Mouse (Mus musculus): Measurements from ENCODE around the gene Apol6. TPM values are rescaled to one million over a fixed set of nuclear protein-coding genes. Genes with fewer than 3 reads are reported as not detected.

The Apol6 gene
- polyA plus RNA-seq, 1 experiment from 2014 or later, result not detected

GRCm38 (mm10) chr15:77014985-77015384, 29.5 kb upstream of the Apol6 start:
- H3K4me2 ChIP-seq (replicated peaks; ENCODE audit: low read depth, low read length), result no peak overlapping the region
- no peak overlapping the region for H3K9ac ChIP-seq (ENCODE audit: low read depth, low read length)
- peak overlapping the region; percentile 47; the same call in 1 of the 2 replicates for H3K27ac ChIP-seq (ENCODE audit: low read depth, low read length)
- no peaks in the 10 kb centered on the region for H3K9me3 ChIP-seq (ENCODE audit: control insufficient read depth, low read length)
- 37% methylated on average over 4 of the region's 4 CpGs for WGBS
- peaks cover 13% of the 10 kb centered on the region for H3K4me1 ChIP-seq (ENCODE audit: control insufficient read depth, insufficient read depth, low read length)
- H3K36me3 ChIP-seq (ENCODE audit: control insufficient read depth, insufficient read depth, low read length), result no peaks in the 10 kb centered on the region
- H3K4me3 ChIP-seq (ENCODE audit: low read length), result no peak overlapping the region
- ATAC-seq (ENCODE audit: low FRiP score, low TSS enrichment), result no peak
- H3K27me3 ChIP-seq (ENCODE audit: control insufficient read depth, insufficient read depth, low read length), result no peaks in the 10 kb centered on the region

- Histone ChIP-seq H3K27ac (ENCODE audit: low read depth, low read length) (no peak overlapping the region), H3K4me1 (ENCODE audit: control insufficient read depth, insufficient read depth, low read length) (peaks cover 13% of the 10 kb centered on the region), H3K4me2 (replicated peaks; ENCODE audit: low read depth, low read length) (no peak overlapping the region), H3K9me3 (ENCODE audit: control insufficient read depth, low read length) (no peaks in the 10 kb centered on the region), H3K4me3 (ENCODE audit: low read length) (no peak overlapping the region), H3K9ac (ENCODE audit: low read depth, low read length) (no peak overlapping the region), H3K27me3 (ENCODE audit: control insufficient read depth, insufficient read depth, low read length) (no peaks in the 10 kb centered on the region), H3K36me3 (ENCODE audit: control insufficient read depth, insufficient read depth, low read length) (no peaks in the 10 kb centered on the region)
- WGBS, result 96% methylated on average over 6 of the region's 6 CpGs
- no peak for ATAC-seq (ENCODE audit: low FRiP score, low TSS enrichment)
Observed at GRCm38 (mm10) chr15:77016509-77016908, 28.0 kb upstream of the Apol6 start.

GRCm38 (mm10) chr15:77017897-77018296, 26.6 kb upstream of the Apol6 start:
- Histone ChIP-seq H3K27ac (ENCODE audit: low read depth, low read length) (no peak overlapping the region), H3K4me1 (ENCODE audit: control insufficient read depth, insufficient read depth, low read length) (peaks cover 13% of the 10 kb centered on the region), H3K4me3 (ENCODE audit: low read length) (no peak overlapping the region), H3K9me3 (ENCODE audit: control insufficient read depth, low read length) (no peaks in the 10 kb centered on the region), H3K27me3 (ENCODE audit: control insufficient read depth, insufficient read depth, low read length) (no peaks in the 10 kb centered on the region), H3K4me2 (replicated peaks; ENCODE audit: low read depth, low read length) (no peak overlapping the region), H3K9ac (ENCODE audit: low read depth, low read length) (no peak overlapping the region), H3K36me3 (ENCODE audit: control insufficient read depth, insufficient read depth, low read length) (no peaks in the 10 kb centered on the region)
- ATAC-seq (ENCODE audit: low FRiP score, low TSS enrichment), result no peak

GRCm38 (mm10) chr15:77018740-77019340, 25.7 kb upstream of the Apol6 start:
- no peaks in the 10 kb centered on the region for H3K36me3 ChIP-seq (ENCODE audit: control insufficient read depth, insufficient read depth, low read length)
- no peak for ATAC-seq (ENCODE audit: low FRiP score, low TSS enrichment)
- no peak overlapping the region for H3K4me2 ChIP-seq (replicated peaks; ENCODE audit: low read depth, low read length)
- 65% methylated on average over 6 of the region's 6 CpGs for WGBS
- H3K9ac ChIP-seq (ENCODE audit: low read depth, low read length), result no peak overlapping the region
- H3K4me1 ChIP-seq (ENCODE audit: control insufficient read depth, insufficient read depth, low read length), result peaks cover 9% of the 10 kb centered on the region
- H3K4me3 ChIP-seq (ENCODE audit: low read length), result no peak overlapping the region
- H3K27me3 ChIP-seq (ENCODE audit: control insufficient read depth, insufficient read depth, low read length), result no peaks in the 10 kb centered on the region
- no peak overlapping the region for H3K27ac ChIP-seq (ENCODE audit: low read depth, low read length)
- no peaks in the 10 kb centered on the region for H3K9me3 ChIP-seq (ENCODE audit: control insufficient read depth, low read length)

GRCm38 (mm10) chr15:77019533-77019932, 25.0 kb upstream of the Apol6 start:
- no peaks in the 10 kb centered on the region for H3K36me3 ChIP-seq (ENCODE audit: control insufficient read depth, insufficient read depth, low read length)
- no peak for ATAC-seq (ENCODE audit: low FRiP score, low TSS enrichment)
- no peak overlapping the region for H3K9ac ChIP-seq (ENCODE audit: low read depth, low read length)
- peaks cover 4% of the 10 kb centered on the region; the same call in 1 of the 2 replicates for H3K4me1 ChIP-seq (ENCODE audit: control insufficient read depth, insufficient read depth, low read length)
- no peak overlapping the region for H3K4me3 ChIP-seq (ENCODE audit: low read length)
- no peaks in the 10 kb centered on the region for H3K9me3 ChIP-seq (ENCODE audit: control insufficient read depth, low read length)
- H3K27ac ChIP-seq (ENCODE audit: low read depth, low read length), result no peak overlapping the region
- H3K27me3 ChIP-seq (ENCODE audit: control insufficient read depth, insufficient read depth, low read length), result no peaks in the 10 kb centered on the region
- WGBS, result 86% methylated on average over 7 of the region's 7 CpGs
- no peak overlapping the region for H3K4me2 ChIP-seq (replicated peaks; ENCODE audit: low read depth, low read length)

- WGBS, result 86% methylated on average over 4 of the region's 4 CpGs
- Histone ChIP-seq H3K27me3 (ENCODE audit: control insufficient read depth, insufficient read depth, low read length) (no peaks in the 10 kb centered on the region), H3K9ac (ENCODE audit: low read depth, low read length) (no peak overlapping the region), H3K4me1 (ENCODE audit: control insufficient read depth, insufficient read depth, low read length) (no peaks in the 10 kb centered on the region), H3K4me2 (replicated peaks; ENCODE audit: low read depth, low read length) (no peak overlapping the region), H3K9me3 (ENCODE audit: control insufficient read depth, low read length) (no peaks in the 10 kb centered on the region), H3K36me3 (ENCODE audit: control insufficient read depth, insufficient read depth, low read length) (no peaks in the 10 kb centered on the region), H3K27ac (ENCODE audit: low read depth, low read length) (no peak overlapping the region), H3K4me3 (ENCODE audit: low read length) (no peak overlapping the region)
- ATAC-seq (ENCODE audit: low FRiP score, low TSS enrichment), result no peak
Observed at GRCm38 (mm10) chr15:77020136-77020535, 24.4 kb upstream of the Apol6 start.

GRCm38 (mm10) chr15:77021056-77021455, 23.5 kb upstream of the Apol6 start:
- Histone ChIP-seq H3K9ac (ENCODE audit: low read depth, low read length) (no peak overlapping the region), H3K4me3 (ENCODE audit: low read length) (no peak overlapping the region), H3K9me3 (ENCODE audit: control insufficient read depth, low read length) (no peaks in the 10 kb centered on the region), H3K27me3 (ENCODE audit: control insufficient read depth, insufficient read depth, low read length) (no peaks in the 10 kb centered on the region), H3K36me3 (ENCODE audit: control insufficient read depth, insufficient read depth, low read length) (no peaks in the 10 kb centered on the region), H3K27ac (ENCODE audit: low read depth, low read length) (no peak overlapping the region), H3K4me2 (replicated peaks; ENCODE audit: low read depth, low read length) (no peak overlapping the region), H3K4me1 (ENCODE audit: control insufficient read depth, insufficient read depth, low read length) (no peaks in the 10 kb centered on the region)
- ATAC-seq (ENCODE audit: low FRiP score, low TSS enrichment), result no peak
- 96% methylated on average over 3 of the region's 3 CpGs for WGBS

GRCm38 (mm10) chr15:77021851-77022250, 22.7 kb upstream of the Apol6 start:
- H3K4me3 ChIP-seq (ENCODE audit: low read length), result no peak overlapping the region
- H3K4me1 ChIP-seq (ENCODE audit: control insufficient read depth, insufficient read depth, low read length), result no peaks in the 10 kb centered on the region
- H3K27ac ChIP-seq (ENCODE audit: low read depth, low read length), result no peak overlapping the region
- ATAC-seq (ENCODE audit: low FRiP score, low TSS enrichment), result no peak
- WGBS, result 82% methylated on average over 4 of the region's 4 CpGs
- no peak overlapping the region for H3K4me2 ChIP-seq (replicated peaks; ENCODE audit: low read depth, low read length)
- no peak overlapping the region for H3K9ac ChIP-seq (ENCODE audit: low read depth, low read length)
- no peaks in the 10 kb centered on the region for H3K27me3 ChIP-seq (ENCODE audit: control insufficient read depth, insufficient read depth, low read length)
- no peaks in the 10 kb centered on the region for H3K9me3 ChIP-seq (ENCODE audit: control insufficient read depth, low read length)
- no peaks in the 10 kb centered on the region for H3K36me3 ChIP-seq (ENCODE audit: control insufficient read depth, insufficient read depth, low read length)

GRCm38 (mm10) chr15:77022401-77022957, 22.1 kb upstream of the Apol6 start:
- Histone ChIP-seq H3K9me3 (ENCODE audit: control insufficient read depth, low read length) (no peaks in the 10 kb centered on the region), H3K4me1 (ENCODE audit: control insufficient read depth, insufficient read depth, low read length) (no peaks in the 10 kb centered on the region), H3K4me2 (replicated peaks; ENCODE audit: low read depth, low read length) (no peak overlapping the region), H3K27ac (ENCODE audit: low read depth, low read length) (no peak overlapping the region), H3K27me3 (ENCODE audit: control insufficient read depth, insufficient read depth, low read length) (no peaks in the 10 kb centered on the region), H3K36me3 (ENCODE audit: control insufficient read depth, insufficient read depth, low read length) (no peaks in the 10 kb centered on the region), H3K4me3 (ENCODE audit: low read length) (no peak overlapping the region), H3K9ac (ENCODE audit: low read depth, low read length) (no peak overlapping the region)
- ATAC-seq (ENCODE audit: low FRiP score, low TSS enrichment), result no peak
- WGBS, result 77% methylated on average over 5 of the region's 5 CpGs

Measured in kidney, embryonic 14.5 days (tissue).